Mouse (Mus musculus): ENCODE results near the gene Selenof.

Gene Selenof

DNA sequence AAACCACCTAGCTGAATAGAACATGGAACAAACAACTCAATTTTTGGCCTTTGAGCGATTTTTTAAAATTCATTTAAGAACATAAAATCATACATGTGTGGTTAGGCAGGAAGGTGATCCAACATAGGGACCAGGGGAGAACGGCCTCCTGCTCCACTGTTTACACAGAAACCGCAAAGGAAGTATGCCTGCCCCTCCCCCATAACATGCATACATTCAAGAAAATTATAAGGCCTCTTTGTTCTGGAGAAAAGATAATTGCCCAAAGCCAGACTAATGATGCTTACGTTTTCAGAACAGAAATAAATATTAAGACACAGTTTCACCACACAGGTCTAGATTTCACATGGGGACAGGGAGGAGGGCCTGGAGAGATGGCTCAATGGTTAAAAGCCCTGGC lies 18.7 kb upstream of the Selenof start:
- DNase-seq (ENCODE audit: low read depth, low spot score): no peak
- Histone ChIP-seq H3K36me3 (ENCODE audit: control insufficient read depth, insufficient read depth, low read length, poor library complexity, severe bottlenecking) (no peaks in the 10 kb centered on the region), H3K27me3 (ENCODE audit: control insufficient read depth, insufficient read depth, low read length, poor library complexity, severe bottlenecking) (no peaks in the 10 kb centered on the region)

DNA sequence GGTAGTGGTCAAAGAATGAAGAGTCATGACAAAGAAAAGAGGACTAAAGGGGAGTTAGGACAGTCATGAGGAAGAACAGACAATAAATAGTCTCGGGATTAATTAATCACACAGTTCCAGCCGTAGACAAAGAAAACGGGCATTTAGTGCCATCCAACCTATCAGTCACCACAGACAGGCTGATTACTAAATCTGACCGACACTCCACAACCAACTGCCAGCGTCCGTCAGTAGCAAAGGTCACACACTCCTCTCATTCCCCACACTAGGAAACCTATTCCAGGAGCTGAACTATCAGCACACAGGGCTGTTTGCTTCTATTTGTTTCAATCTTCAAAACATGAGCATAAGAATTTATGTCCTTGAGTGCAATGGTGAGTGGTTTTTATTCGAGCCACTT lies 16.2 kb upstream of the Selenof start:
- no peak for DNase-seq (ENCODE audit: low read depth, low spot score)
- H3K36me3 ChIP-seq (ENCODE audit: control insufficient read depth, insufficient read depth, low read length, poor library complexity, severe bottlenecking): no peaks in the 10 kb centered on the region
- H3K27me3 ChIP-seq (ENCODE audit: control insufficient read depth, insufficient read depth, low read length, poor library complexity, severe bottlenecking): no peaks in the 10 kb centered on the region

DNA sequence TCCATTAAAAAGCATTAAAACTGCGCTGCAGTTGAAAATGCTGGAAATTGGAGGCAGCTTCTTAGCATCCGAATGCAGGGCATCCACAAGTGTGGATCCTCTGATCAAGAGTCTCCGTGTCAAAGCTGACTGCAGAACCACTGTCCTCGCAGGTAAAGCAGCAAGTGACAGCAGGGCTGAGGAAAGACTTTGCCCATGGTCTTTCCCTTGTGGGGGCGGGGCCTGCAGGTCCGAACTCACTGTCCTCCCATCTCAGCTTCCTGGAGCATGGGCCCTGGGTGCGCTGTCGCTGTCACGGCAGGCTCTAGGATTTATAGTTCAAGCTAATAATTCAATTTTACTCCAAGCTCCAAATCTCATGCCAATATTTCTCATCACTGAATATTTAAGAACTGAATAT lies 15.6 kb upstream of the Selenof start:
- Histone ChIP-seq H3K36me3 (ENCODE audit: control insufficient read depth, insufficient read depth, low read length, poor library complexity, severe bottlenecking) (no peaks in the 10 kb centered on the region), H3K27me3 (ENCODE audit: control insufficient read depth, insufficient read depth, low read length, poor library complexity, severe bottlenecking) (no peaks in the 10 kb centered on the region)
- no peak for DNase-seq (ENCODE audit: low read depth, low spot score)

DNA sequence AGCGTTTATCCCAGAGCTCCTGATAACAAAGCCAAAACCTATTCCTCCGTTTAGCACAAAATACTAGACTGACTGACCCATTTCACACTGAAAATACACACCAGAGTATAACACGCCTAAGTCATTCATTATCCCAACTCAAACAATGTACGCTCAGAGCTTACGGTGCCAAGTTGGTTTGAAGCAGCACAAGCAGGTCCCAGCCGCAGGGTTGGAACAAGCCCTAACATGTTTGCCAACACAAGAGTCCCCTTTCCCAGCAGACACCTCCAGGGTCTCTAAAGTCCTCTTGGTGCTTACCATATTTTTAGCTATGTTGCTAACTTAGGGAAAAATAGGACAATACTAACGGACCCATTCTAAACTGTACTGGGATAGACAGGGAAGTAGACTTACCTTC lies 15.0 kb upstream of the Selenof start:
- no peak for DNase-seq (ENCODE audit: low read depth, low spot score)
- no peaks in the 10 kb centered on the region for H3K27me3 ChIP-seq (ENCODE audit: control insufficient read depth, insufficient read depth, low read length, poor library complexity, severe bottlenecking)

DNA sequence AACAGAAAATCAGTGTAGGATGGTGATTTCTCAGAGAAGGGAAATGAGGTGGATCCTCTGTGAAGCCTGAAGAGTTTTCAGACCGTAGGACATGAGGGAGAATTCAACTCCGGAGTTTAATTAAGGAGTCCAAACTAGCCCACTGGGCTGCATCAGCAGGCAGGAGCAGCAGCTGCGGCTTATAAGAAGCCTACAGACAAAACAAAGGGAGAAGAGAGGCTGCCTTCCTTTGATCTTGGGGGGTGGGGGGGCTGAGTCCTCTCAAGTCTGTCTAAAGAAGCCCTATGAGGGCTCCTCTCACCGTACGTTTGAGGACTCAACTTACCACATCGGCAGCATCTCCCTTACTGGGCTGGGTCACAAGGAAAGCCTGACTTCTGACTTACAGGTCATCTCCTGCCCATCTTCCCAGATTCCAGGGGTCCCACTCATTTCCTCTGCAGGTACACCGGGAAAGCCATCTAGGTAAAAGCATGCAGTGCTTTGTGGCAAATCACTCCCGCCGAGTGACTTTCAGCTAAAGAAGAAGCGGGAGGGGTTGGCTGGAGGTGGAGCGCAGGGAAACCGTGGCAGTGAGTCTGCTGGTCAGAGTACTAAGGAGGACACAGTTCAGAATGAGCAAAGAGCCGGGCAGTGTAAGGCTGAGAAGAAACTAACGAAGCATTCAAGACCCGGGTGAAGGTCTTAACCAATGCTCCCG lies 13.3 kb upstream of the Selenof start:
- no peak for DNase-seq (ENCODE audit: low read depth, low spot score)
- H3K27me3 ChIP-seq (ENCODE audit: control insufficient read depth, insufficient read depth, low read length, poor library complexity, severe bottlenecking): no peaks in the 10 kb centered on the region
- no peaks in the 10 kb centered on the region for H3K36me3 ChIP-seq (ENCODE audit: control insufficient read depth, insufficient read depth, low read length, poor library complexity, severe bottlenecking)

More for the DNA sequence above, 15.0 kb upstream of the Selenof start:
- no peaks in the 10 kb centered on the region for H3K36me3 ChIP-seq (ENCODE audit: control insufficient read depth, insufficient read depth, low read length, poor library complexity, severe bottlenecking)

DNA sequence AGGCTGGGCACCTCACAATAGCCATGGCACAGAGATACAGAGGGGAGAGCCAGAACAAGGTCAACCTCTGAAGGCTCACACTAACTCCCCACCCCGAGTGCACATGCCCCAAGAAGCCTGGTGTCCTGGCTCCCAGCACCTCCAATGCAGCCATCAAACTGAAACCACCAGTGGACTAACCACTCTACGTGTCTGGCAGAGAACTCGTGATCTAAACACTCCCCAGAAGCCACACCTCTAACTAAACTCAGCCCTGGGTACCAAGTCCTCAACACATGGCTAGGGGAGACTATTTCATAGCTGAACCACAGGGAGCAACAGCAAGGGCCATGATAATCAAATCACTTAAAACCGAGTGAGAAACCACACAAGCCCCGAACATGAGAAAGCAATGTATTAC lies 11.8 kb upstream of the Selenof start:
- Histone ChIP-seq H3K27me3 (ENCODE audit: control insufficient read depth, insufficient read depth, low read length, poor library complexity, severe bottlenecking) (no peaks in the 10 kb centered on the region), H3K36me3 (ENCODE audit: control insufficient read depth, insufficient read depth, low read length, poor library complexity, severe bottlenecking) (no peaks in the 10 kb centered on the region)
- no peak for DNase-seq (ENCODE audit: low read depth, low spot score)

DNA sequence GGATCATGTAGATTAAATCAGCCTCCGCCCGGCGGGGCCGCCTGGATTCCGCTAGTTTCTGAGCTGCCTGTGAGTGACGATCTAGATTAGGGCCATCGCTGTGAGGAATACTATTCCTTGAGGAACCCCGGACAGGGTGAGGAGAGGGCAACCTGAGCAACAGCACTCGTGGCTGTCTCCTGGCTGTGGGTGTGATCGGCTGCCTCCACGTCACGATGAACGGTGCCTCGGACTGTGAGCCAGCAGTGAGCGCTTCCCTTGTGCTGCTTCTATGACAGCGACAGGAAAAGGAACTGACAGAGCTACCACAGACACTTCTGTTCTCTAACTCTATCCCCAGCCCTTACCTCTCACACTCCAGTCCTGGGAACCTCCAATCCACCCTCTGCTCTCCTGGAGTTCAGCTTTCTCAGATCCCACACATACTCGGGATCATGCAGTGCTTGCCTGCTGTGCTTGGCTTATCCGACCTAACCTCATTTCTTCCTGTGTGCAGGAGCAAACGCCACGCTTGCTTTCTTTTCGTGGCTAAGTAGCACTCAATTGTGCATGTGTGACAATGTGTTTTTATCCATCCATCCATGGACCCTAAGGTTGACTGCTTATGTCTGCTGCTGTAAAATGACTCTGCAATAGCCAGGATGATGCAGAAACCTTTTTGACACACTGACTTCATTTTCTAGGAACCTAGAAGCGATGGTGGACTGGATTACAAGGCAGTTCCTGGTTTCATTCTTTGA lies 8.4 kb upstream of the Selenof start:
- no peaks in the 10 kb centered on the region for H3K27me3 ChIP-seq (ENCODE audit: control insufficient read depth, insufficient read depth, low read length, poor library complexity, severe bottlenecking)
- no peaks in the 10 kb centered on the region for H3K36me3 ChIP-seq (ENCODE audit: control insufficient read depth, insufficient read depth, low read length, poor library complexity, severe bottlenecking)
- peak; percentile 48 for DNase-seq (ENCODE audit: low read depth, low spot score)

DNA sequence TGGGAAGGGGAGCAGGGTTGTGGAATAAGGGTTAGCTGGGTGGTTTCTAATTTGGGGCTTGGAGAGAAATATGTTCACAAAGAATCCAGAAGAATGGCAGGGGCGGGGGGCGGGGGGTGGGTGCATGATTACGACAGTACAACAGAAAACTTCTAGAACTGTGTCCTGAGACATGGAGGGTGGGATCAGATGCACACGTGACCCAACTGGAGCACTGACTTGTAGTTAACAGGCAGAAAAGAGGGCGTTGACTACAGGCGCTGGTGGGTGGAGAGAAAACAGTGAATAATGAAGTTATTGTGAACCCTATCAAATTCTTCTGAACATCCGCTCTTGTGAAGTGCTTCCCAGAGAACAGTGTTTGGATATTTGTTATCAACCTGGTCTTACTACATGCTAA lies 6.2 kb upstream of the Selenof start:
- Histone ChIP-seq H3K27me3 (ENCODE audit: control insufficient read depth, insufficient read depth, low read length, poor library complexity, severe bottlenecking) (no peaks in the 10 kb centered on the region), H3K36me3 (ENCODE audit: control insufficient read depth, insufficient read depth, low read length, poor library complexity, severe bottlenecking) (no peaks in the 10 kb centered on the region)
- DNase-seq (ENCODE audit: low read depth, low spot score): no peak

DNA sequence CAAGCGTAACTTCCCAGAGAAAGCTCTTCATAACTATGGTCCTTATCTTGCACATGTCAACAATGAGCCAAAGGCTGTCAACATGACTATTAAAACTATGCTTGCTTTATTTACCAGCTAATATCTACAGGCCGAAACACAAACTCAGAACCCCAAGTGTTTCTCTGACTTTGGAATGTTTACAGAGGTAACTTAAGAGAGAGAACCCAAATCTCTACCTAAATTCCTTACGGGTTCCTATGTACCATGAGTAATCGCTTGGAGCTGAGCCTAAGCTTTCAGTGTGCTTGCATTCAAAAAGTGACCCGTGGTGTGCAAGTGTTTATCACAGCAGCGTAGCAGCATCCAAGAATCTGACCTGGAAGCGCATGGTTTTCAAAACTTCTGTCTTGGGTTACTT lies 4.9 kb upstream of the Selenof start:
- H3K27me3 ChIP-seq (ENCODE audit: control insufficient read depth, insufficient read depth, low read length, poor library complexity, severe bottlenecking): no peaks in the 10 kb centered on the region
- H3K36me3 ChIP-seq (ENCODE audit: control insufficient read depth, insufficient read depth, low read length, poor library complexity, severe bottlenecking): no peaks in the 10 kb centered on the region
- DNase-seq (ENCODE audit: low read depth, low spot score): no peak

DNA sequence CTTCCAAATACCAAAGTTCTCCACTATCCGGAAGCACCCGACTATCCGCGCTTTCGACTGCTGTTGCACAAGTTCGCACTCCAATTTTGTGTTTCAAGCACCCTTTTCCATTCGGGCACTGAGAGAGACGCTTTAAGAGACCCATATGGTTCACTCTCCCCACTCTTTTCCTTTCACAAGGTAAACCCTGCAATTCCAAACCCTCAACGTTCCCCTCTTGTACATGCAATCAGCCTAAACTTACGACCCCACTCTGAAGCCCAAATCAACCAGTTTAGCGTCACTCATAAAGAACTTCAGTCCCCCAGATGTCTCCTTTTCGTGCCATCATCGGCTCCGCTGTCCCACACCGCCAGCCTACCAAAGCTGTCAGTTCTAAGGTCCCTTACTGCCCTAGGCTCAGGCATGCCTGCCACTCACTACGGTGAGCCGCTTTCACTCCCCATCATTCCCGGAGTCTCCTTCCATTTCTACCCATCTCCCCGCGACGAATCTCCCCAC lies 1.2 kb upstream of the Selenof start:
- H3K27me3 ChIP-seq (ENCODE audit: control insufficient read depth, insufficient read depth, low read length, poor library complexity, severe bottlenecking): no peaks in the 10 kb centered on the region
- H3K36me3 ChIP-seq (ENCODE audit: control insufficient read depth, insufficient read depth, low read length, poor library complexity, severe bottlenecking): no peaks in the 10 kb centered on the region
- DNase-seq (ENCODE audit: low read depth, low spot score): peak; percentile 28

DNA sequence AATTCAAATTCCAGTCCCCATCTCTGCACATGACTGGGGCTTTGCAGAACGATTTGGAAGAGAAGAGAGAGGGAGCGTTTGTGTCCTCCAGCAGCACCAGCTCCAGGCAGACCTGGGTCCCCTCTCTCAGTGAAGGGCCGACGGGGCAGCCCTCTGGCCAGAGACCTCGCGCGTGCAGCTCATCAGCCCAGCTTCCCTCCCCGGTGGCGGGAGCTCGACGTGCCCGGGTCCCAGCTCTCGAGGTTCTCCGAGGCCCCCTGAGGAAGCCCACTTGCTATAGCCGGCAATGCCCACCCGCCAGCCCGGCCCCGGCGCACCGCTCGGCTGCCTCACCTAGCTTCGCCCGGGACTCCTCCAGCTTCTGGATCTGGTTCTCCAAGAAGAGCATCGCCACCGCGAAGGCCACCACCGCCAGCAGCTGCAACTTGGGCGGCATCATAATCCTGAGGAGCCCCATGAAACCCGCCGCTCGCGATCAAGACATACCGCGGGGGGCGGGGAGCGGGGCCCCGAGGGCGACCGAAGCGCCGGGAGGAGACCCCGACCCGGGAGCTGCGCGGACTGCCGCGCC lies 618 bp upstream of the Selenof start:
- DNase-seq (ENCODE audit: low read depth, low spot score): peak; percentile 41
- H3K36me3 ChIP-seq (ENCODE audit: control insufficient read depth, insufficient read depth, low read length, poor library complexity, severe bottlenecking): no peaks in the 10 kb centered on the region
- H3K27me3 ChIP-seq (ENCODE audit: control insufficient read depth, insufficient read depth, low read length, poor library complexity, severe bottlenecking): no peaks in the 10 kb centered on the region

DNA sequence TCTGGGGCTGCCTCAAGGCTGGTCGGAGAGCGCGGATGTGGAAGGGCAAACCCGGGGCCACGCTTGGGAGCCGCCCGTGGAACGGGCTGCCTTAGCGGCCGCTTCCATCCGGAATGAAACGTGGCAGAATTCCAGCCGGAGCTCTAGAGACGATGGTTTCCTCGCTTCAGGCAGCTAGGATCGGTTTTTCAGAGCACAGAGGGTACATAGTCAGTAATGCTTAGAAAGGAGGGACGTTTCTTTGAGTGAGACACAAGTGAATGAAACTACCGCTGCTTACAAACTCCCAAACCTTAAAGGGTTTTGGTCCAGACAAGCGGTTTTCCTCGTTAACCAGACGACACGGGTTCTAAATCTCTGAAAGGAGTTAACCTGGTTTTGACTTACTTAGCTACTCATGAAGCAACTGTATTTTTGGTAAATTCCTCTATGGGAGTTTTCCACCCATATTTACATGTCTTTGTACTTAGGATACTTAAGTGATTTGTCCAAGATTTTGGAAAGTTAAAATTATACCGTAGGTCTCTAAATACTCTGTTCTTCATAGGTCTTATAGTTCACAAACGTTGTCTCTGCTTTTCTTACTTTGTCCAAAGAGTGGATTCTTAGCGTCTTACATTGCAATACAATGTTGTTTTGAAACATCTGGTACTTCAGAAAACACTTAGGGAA lies 848 bp downstream of the Selenof start:
- DNase-seq (ENCODE audit: low read depth, low spot score): no peak
- H3K36me3 ChIP-seq (ENCODE audit: control insufficient read depth, insufficient read depth, low read length, poor library complexity, severe bottlenecking): no peaks in the 10 kb centered on the region
- no peaks in the 10 kb centered on the region for H3K27me3 ChIP-seq (ENCODE audit: control insufficient read depth, insufficient read depth, low read length, poor library complexity, severe bottlenecking)

DNA sequence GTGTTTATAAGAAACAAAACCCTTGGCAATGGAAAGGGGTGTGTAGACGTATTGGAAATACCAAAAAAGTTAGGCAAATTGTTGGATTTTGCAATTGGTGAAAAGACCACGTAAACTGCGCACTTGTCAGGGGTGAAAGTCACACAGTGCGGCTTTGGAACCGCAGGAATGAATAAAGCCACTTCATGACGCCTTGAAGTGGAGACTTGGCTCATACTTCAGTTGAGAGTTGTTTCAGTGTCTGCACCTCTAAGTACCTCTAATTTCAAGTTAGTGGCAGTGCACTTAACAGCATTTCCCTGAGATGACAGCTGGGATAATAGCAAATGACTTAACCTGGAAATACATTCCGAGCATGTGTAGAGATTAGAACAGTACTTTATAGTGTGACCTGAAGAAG lies 4.2 kb downstream of the Selenof start:
- DNase-seq (ENCODE audit: low read depth, low spot score): no peak
- Histone ChIP-seq H3K36me3 (ENCODE audit: control insufficient read depth, insufficient read depth, low read length, poor library complexity, severe bottlenecking) (peaks cover 4% of the 10 kb centered on the region; the same call in 1 of the 2 replicates), H3K27me3 (ENCODE audit: control insufficient read depth, insufficient read depth, low read length, poor library complexity, severe bottlenecking) (no peaks in the 10 kb centered on the region)

DNA sequence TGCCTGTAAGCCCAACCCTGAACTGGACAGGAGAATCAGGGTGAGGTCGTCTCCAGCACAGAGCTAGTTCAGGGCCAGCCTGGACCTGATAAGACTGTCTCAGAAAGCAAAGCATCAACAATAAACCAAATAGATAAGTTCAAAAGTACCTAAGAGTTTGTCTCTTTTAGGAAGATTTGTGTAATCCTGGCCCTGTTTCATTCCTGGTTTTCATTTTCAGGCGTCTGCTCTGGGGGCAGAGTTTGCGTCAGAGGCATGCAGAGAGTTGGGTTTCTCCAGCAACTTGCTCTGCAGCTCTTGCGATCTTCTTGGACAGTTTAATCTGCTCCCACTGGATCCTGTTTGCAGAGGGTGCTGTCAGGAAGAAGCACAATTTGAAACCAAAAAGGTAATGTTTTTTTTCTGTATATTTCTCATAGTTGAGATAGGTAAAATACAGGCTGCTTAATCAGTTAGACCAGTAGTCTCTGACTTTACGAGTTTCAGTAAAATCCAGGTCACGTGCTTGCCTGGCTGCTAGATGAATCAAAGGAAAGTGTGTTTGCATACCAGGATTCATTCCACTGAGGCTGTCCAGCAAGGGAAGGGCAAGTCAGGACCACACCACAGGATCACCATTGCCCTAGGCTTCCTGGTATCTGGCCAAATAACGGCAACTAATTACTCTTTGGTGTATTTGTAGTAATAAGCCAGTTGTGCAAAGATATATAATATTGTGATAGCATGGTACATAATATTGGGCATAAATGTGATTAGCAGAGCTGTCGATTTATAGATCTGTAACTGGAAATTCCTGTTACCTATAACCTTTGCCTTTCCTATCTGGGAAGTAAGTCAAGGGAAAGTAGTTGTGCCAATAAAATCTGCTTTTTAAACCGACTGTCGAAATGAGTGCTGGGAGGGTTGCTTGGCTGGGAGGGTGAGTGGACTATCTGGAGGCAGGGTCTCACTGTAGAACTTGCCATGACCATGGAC lies 7.5 kb downstream of the Selenof start:
- no peak for DNase-seq (ENCODE audit: low read depth, low spot score)
- Histone ChIP-seq H3K27me3 (ENCODE audit: control insufficient read depth, insufficient read depth, low read length, poor library complexity, severe bottlenecking) (no peaks in the 10 kb centered on the region), H3K36me3 (ENCODE audit: control insufficient read depth, insufficient read depth, low read length, poor library complexity, severe bottlenecking) (peaks cover 6% of the 10 kb centered on the region; the same call in 1 of the 2 replicates)
